Mouse (Mus musculus) hindbrain, embryonic 13.5 days (tissue): ENCODE results near the gene Dcn. TPM values are rescaled to one million over a fixed set of nuclear protein-coding genes. Genes with fewer than 3 reads are reported as not detected.

ENCODE experiments used
- ATAC-seq: fragments of 200-750 bp; cut with Nextera tagmentation; 2 replicates; pipeline ENCODE4 v1.8.0; 2017; ENCODE audit warnings: moderate TSS enrichment; ENCODE audit not compliant: low FRiP score
- H3K27ac ChIP-seq: fragments of 300-500 bp; sonication (generic); 2 replicates; pipeline ENCODE4 v1.5.1; 2015; ENCODE audit warnings: inconsistent platforms, mild to moderate bottlenecking, moderate library complexity
- H3K27me3 ChIP-seq: fragments of 300-500 bp; sonication (generic); 2 replicates; pipeline ENCODE4 v1.6.1; 2015; ENCODE audit warnings: mild to moderate bottlenecking, inconsistent platforms
- H3K36me3 ChIP-seq: fragments of 300-500 bp; sonication (generic); 2 replicates; pipeline ENCODE4 v1.6.1; 2015; ENCODE audit warnings: mild to moderate bottlenecking, inconsistent platforms
- H3K4me1 ChIP-seq: fragments of 300-500 bp; sonication (generic); replicated peaks from 2 replicates; pipeline ENCODE4 v1.6.1; 2015; ENCODE audit warnings: inconsistent platforms
- H3K4me2 ChIP-seq: fragments of 300-500 bp; sonication (generic); 2 replicates; pipeline ENCODE4 v1.6.1; 2015; ENCODE audit warnings: inconsistent platforms, mild to moderate bottlenecking, moderate library complexity
- H3K4me3 ChIP-seq: fragments of 300-500 bp; sonication (generic); 2 replicates; pipeline ENCODE4 v1.5.1; 2015; ENCODE audit warnings: mild to moderate bottlenecking, inconsistent platforms
- H3K9ac ChIP-seq: fragments of 300-500 bp; sonication (generic); 2 replicates; pipeline ENCODE4 v1.6.1; 2015; ENCODE audit warnings: mild to moderate bottlenecking, inconsistent platforms
- H3K9me3 ChIP-seq: fragments of 300-500 bp; sonication (generic); 2 replicates; pipeline ENCODE4 v1.6.1; 2016; ENCODE audit warnings: inconsistent platforms
- WGBS: fragments of 180-500 bp; shearing (Covaris S2); methylation state at CpG from one replicate; pipeline ENCODE4 v1.1.7; 2015; 5-methylcytosine and 5-hydroxymethylcytosine counted together
- polyA plus RNA-seq: library from polyadenylated mRNA; unstranded; fragments of >200 nt; fragmentation: Nextera tagmentation; extraction: Ambion mirVana; gene quantifications from 2 replicates; pipeline ENCODE4 v1.2.1, GENCODE M21; 2015

Gene Dcn
- polyA plus RNA-seq, 1 experiment from 2014 or later, result 92.2 TPM

DNA sequence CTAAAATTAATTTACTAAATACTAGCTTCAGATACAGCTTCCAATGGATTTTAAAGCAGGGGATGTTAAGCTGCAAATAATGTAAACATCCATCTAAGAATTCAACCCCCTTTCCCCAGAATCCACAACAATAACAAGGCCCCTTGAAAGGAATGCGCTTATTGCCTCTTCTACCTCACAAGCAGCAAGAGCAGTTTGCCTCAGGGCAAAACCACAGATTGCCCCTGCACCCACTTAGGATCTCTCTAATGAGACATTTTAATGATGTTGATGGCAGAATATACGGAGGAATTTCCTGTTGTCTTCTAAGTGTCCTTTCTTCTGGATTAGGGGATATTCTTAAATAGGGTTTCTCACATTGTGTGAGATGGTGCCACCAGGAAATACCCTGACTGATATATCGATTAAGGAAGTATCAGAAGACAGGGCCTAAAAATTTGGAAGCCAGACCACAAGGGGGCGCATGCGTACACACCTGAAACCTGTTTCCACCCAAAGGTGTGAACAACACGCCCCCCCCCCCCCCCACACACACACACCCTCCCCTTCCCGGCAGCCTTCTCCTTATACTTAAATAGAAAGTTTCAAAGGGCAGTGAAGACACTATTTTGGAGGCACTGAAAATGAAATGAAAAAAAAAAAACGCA is 88.2 kb downstream of the Dcn start:
- Histone ChIP-seq H3K9ac (no peak overlapping the region), H3K4me3 (no peak overlapping the region), H3K36me3 (no peaks in the 10 kb centered on the region), H3K9me3 (no peaks in the 10 kb centered on the region), H3K27ac (no peak overlapping the region), H3K27me3 (no peaks in the 10 kb centered on the region), H3K4me2 (no peak overlapping the region), H3K4me1 (no peaks in the 10 kb centered on the region)
- WGBS, result 68% methylated on average over 8 of the region's 8 CpGs
- ATAC-seq, result no peak

Other genes starting within 250 kb of the Dcn start
- gene Lum, start 85.5 kb downstream of the Dcn start, polyA plus RNA-seq, result 58.7 and 64.8 TPM in 2 replicates
- not detected in 2 replicates for gene Kera, start 127.3 kb downstream of the Dcn start, polyA plus RNA-seq
- gene Epyc, start 164.5 kb downstream of the Dcn start, polyA plus RNA-seq, result 0.25 and 0.92 TPM in 2 replicates
- not detected in 2 replicates for gene Ccer1, start 213.4 kb downstream of the Dcn start, polyA plus RNA-seq
- gene C030005K15Rik, start 247.1 kb downstream of the Dcn start, polyA plus RNA-seq, result not detected in 2 replicates